Mouse (Mus musculus) hindbrain, embryonic 11.5 days (tissue): Measurements from ENCODE around the gene Kcna2. TPM values are rescaled to one million over a fixed set of nuclear protein-coding genes. Genes with fewer than 3 reads are reported as not detected.

Experiments used
- ATAC-seq: fragments of 200-750 bp; cut with Nextera tagmentation; 2 replicates; pipeline ENCODE4 v1.8.0; 2017; ENCODE audit warnings: mild to moderate bottlenecking, moderate TSS enrichment, moderate library complexity; ENCODE audit not compliant: low FRiP score
- DNase-seq: peaks from one replicate; pipeline ENCODE4 v3.0.0-alpha.2; 2015; ENCODE audit warnings: low spot score
- H3K27ac ChIP-seq: fragments of 300-500 bp; sonication (generic); 2 replicates; pipeline ENCODE4 v1.5.1; 2014; ENCODE audit warnings: mild to moderate bottlenecking, low read depth, low read length
- H3K27me3 ChIP-seq: fragments of 300-500 bp; sonication (generic); 2 replicates; pipeline ENCODE4 v1.6.1; 2014; ENCODE audit warnings: mild to moderate bottlenecking, low read length, moderate library complexity, mixed read lengths; ENCODE audit not compliant: control insufficient read depth, insufficient read depth
- H3K36me3 ChIP-seq: fragments of 300-500 bp; sonication (generic); 2 replicates; pipeline ENCODE4 v1.6.1; 2014; ENCODE audit warnings: mild to moderate bottlenecking, low read length, moderate library complexity, mixed read lengths; ENCODE audit not compliant: control insufficient read depth, insufficient read depth
- H3K4me1 ChIP-seq: fragments of 300-500 bp; sonication (generic); replicated peaks from 2 replicates; pipeline ENCODE4 v1.6.1; 2014; ENCODE audit warnings: low read length, mixed read lengths; ENCODE audit not compliant: control insufficient read depth, insufficient read depth
- H3K4me2 ChIP-seq: fragments of 300-500 bp; sonication (generic); replicated peaks from 2 replicates; pipeline ENCODE4 v1.6.1; 2014; ENCODE audit warnings: mild to moderate bottlenecking, low read depth, low read length
- H3K4me3 ChIP-seq: fragments of 300-500 bp; sonication (generic); 2 replicates; pipeline ENCODE4 v1.5.1; 2014; ENCODE audit warnings: low read depth, low read length
- H3K9ac ChIP-seq: fragments of 300-500 bp; sonication (generic); 2 replicates; pipeline ENCODE4 v1.6.1; 2014; ENCODE audit warnings: low read depth, low read length
- H3K9me3 ChIP-seq: fragments of 300-500 bp; sonication (generic); 2 replicates; pipeline ENCODE4 v1.6.1; 2016; ENCODE audit warnings: low read length; ENCODE audit not compliant: control insufficient read depth
- WGBS: fragments of 180-500 bp; shearing (Covaris S2); extraction: QIAGEN DNeasy Blood & Tissue Kit; methylation state at CpG from one replicate; pipeline ENCODE4 v1.1.7; 2014; 5-methylcytosine and 5-hydroxymethylcytosine counted together
- polyA plus RNA-seq: library from polyadenylated mRNA; unstranded; fragments of >200 nt; fragmentation: Nextera tagmentation; extraction: Ambion mirVana; gene quantifications from 2 replicates; pipeline ENCODE4 v1.2.1, GENCODE M21; 2014

The Kcna2 gene
- polyA plus RNA-seq, 1 experiment from 2014 or later, result 0.32 TPM

GRCm38 (mm10) chr3:107077101-107077500 is 23.8 kb upstream of the Kcna2 start:
- 94% methylated on average over 2 of the region's 2 CpGs for WGBS
- Histone ChIP-seq H3K27ac (no peak overlapping the region), H3K4me3 (no peak overlapping the region), H3K27me3 (no peaks in the 10 kb centered on the region), H3K9ac (no peak overlapping the region), H3K4me1 (no peaks in the 10 kb centered on the region), H3K9me3 (no peaks in the 10 kb centered on the region), H3K4me2 (no peak overlapping the region), H3K36me3 (no peaks in the 10 kb centered on the region)
- DNase-seq (no peak), ATAC-seq (no peak)

DNA sequence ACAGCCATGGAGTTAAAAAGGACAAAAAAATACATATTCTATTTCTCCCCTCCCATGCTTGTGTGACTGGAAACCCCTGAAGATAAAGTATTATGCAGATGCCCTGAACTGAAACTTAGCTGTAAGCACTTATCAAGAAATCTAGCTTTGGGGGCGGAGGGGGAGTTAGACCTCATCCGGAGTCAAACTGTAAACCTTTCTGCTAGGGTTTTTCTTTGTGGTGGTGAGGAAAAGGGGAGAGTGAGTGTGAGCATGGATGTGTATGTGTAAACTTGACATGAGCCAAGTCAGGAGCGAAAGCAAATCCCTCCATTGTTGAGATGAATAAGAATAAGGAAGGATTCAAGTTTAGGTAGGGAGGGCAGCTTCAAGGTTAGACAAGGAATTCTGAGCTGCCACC is 20.1 kb upstream of the Kcna2 start:
- Histone ChIP-seq H3K4me2 (no peak overlapping the region), H3K4me3 (no peak overlapping the region), H3K27me3 (no peaks in the 10 kb centered on the region), H3K9ac (no peak overlapping the region), H3K36me3 (no peaks in the 10 kb centered on the region), H3K27ac (no peak overlapping the region), H3K4me1 (no peaks in the 10 kb centered on the region), H3K9me3 (no peaks in the 10 kb centered on the region)
- no peak for ATAC-seq
- DNase-seq, result no peak
- 89% methylated on average over 3 of the region's 3 CpGs for whole genome bisulfite sequencing

DNA sequence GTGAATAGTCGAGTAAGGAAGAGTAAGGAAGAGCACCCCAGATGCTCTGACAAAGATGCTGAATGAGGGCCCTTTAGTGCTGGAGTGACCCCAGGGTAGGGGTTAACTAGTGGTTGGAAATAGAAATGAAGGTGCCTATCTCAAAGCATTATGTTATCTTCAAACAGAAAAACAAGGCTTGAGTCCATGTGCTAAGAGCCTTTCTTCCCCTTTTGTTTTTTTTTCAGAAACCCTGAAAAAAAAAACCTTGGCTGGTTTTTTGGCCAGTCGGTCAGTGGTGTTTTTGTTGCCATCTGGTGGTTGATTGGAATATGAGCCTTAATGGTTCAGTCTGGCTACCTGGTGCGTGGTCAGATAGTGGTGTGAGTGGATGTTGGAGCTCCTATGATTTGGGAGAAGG is 19.7 kb upstream of the Kcna2 start:
- H3K4me1 ChIP-seq, result no peaks in the 10 kb centered on the region
- DNase-seq (peak; percentile 53), ATAC-seq (0 out of 2 replicates have a peak, but pooled peaks have one; percentile 33)
- no peak overlapping the region for H3K4me2 ChIP-seq
- H3K27ac ChIP-seq, result no peak overlapping the region
- no peaks in the 10 kb centered on the region for H3K9me3 ChIP-seq
- WGBS, result 27% methylated on average over 3 of the region's 3 CpGs
- H3K4me3 ChIP-seq, result no peak overlapping the region
- no peaks in the 10 kb centered on the region for H3K27me3 ChIP-seq
- no peaks in the 10 kb centered on the region for H3K36me3 ChIP-seq
- H3K9ac ChIP-seq, result no peak overlapping the region

GRCm38 (mm10) chr3:107084586-107084985 is 16.4 kb upstream of the Kcna2 start:
- H3K4me2 ChIP-seq, result no peak overlapping the region
- WGBS, result 91% methylated on average over 3 of the region's 3 CpGs
- no peak for ATAC-seq
- no peaks in the 10 kb centered on the region for H3K9me3 ChIP-seq
- DNase-seq, result no peak
- H3K27me3 ChIP-seq, result no peaks in the 10 kb centered on the region
- no peak overlapping the region for H3K4me3 ChIP-seq
- H3K9ac ChIP-seq, result no peak overlapping the region
- H3K4me1 ChIP-seq, result no peaks in the 10 kb centered on the region
- no peaks in the 10 kb centered on the region for H3K36me3 ChIP-seq
- H3K27ac ChIP-seq, result no peak overlapping the region

DNA sequence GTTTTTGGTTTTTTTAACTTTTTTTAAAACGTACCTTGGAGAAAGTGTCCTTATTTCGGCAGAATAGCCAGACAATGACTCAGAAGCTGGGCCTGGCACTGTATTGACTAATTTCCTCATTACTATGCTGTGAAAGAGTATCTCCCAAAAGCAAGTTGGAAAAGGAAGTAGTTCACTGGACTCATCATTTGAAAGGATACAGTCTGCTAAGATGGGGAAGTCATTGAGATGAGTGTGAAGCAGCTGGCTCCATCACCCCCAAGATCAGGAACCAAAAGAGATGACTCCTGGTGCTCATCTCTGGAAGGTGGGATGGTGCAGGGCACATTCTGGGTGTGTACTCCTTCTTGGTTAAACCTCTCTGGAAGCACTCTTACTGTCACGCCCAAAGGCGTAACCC is 13.5 kb upstream of the Kcna2 start:
- DNase-seq (no peak), ATAC-seq (no peak)

DNA sequence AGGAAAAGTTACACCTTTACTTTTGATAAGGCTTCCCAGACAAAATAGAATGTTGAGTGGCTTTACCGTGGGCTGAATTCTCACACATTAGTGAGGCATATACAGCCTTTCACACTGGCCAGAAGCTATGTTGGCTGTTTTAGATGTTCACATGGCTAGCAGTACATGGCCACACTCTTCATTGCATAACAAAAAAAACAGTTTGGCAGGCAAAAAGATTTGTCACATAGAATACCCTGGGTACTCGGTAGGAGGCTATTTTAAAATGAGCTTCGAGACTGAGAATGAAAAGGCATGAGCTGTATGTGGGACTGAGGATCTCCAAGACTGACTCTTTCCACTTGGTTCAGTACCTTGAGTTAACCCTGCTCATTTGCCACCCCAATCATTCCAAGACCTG is 12.1 kb upstream of the Kcna2 start:
- no peaks in the 10 kb centered on the region for H3K9me3 ChIP-seq
- no peak overlapping the region for H3K4me3 ChIP-seq
- H3K27me3 ChIP-seq, result no peaks in the 10 kb centered on the region
- no peak overlapping the region for H3K9ac ChIP-seq
- ATAC-seq (no peak), DNase-seq (no peak)
- WGBS, result 91% methylated on average over 3 of the region's 3 CpGs
- H3K4me2 ChIP-seq, result no peak overlapping the region
- no peaks in the 10 kb centered on the region for H3K36me3 ChIP-seq
- H3K4me1 ChIP-seq, result no peaks in the 10 kb centered on the region
- no peak overlapping the region for H3K27ac ChIP-seq

More for the DNA sequence above, 13.5 kb upstream of the Kcna2 start:
- WGBS, result 91% methylated on average over 4 of the region's 4 CpGs
- H3K9me3 ChIP-seq, result no peaks in the 10 kb centered on the region
- H3K4me1 ChIP-seq, result no peaks in the 10 kb centered on the region
- no peak overlapping the region for H3K4me2 ChIP-seq
- no peak overlapping the region for H3K4me3 ChIP-seq
- H3K9ac ChIP-seq, result no peak overlapping the region
- no peaks in the 10 kb centered on the region for H3K27me3 ChIP-seq
- no peak overlapping the region for H3K27ac ChIP-seq
- H3K36me3 ChIP-seq, result no peaks in the 10 kb centered on the region

DNA sequence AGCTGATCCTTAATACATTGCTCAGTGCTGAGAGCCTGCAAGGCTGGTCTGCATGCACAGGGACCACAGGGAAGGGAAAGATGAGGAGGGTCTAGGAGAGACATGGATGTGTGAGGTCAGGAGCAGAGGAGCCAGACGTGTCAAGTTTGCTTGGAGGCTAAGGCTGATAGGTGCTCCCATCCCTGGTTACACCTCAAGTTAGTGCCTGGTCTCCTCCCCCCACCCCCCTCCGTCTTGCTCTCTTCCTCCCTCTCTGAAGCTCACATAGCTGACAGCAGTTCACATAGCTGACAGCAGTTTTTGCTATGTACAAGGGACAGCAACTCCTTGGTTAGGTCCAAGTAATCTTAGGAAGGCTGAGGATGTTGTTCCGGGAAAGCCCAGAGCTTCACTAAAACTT is 11.5 kb upstream of the Kcna2 start:
- Histone ChIP-seq H3K4me1 (no peaks in the 10 kb centered on the region), H3K9ac (no peak overlapping the region), H3K4me3 (no peak overlapping the region), H3K9me3 (no peaks in the 10 kb centered on the region), H3K27me3 (no peaks in the 10 kb centered on the region), H3K36me3 (no peaks in the 10 kb centered on the region), H3K27ac (no peak overlapping the region), H3K4me2 (no peak overlapping the region)
- DNase-seq (no peak), ATAC-seq (no peak)
- 68% methylated on average over 3 of the region's 3 CpGs for WGBS

- no peak for ATAC-seq
- H3K9ac ChIP-seq, result no peak overlapping the region
- no peaks in the 10 kb centered on the region for H3K4me1 ChIP-seq
- H3K36me3 ChIP-seq, result no peaks in the 10 kb centered on the region
- DNase-seq, result no peak
- H3K4me2 ChIP-seq, result no peak overlapping the region
- no peaks in the 10 kb centered on the region for H3K9me3 ChIP-seq
- 77% methylated on average over 7 of the region's 7 CpGs for WGBS
- no peak overlapping the region for H3K4me3 ChIP-seq
- no peaks in the 10 kb centered on the region for H3K27me3 ChIP-seq
- H3K27ac ChIP-seq, result no peak overlapping the region
Measured at GRCm38 (mm10) chr3:107090001-107090400, 10.9 kb upstream of the Kcna2 start.

- Histone ChIP-seq H3K27me3 (no peaks in the 10 kb centered on the region), H3K4me1 (no peaks in the 10 kb centered on the region), H3K4me2 (no peak overlapping the region), H3K4me3 (no peak overlapping the region), H3K9me3 (no peaks in the 10 kb centered on the region), H3K27ac (no peak overlapping the region), H3K36me3 (no peaks in the 10 kb centered on the region), H3K9ac (no peak overlapping the region)
- no peak for ATAC-seq
- DNase-seq, result no peak
- WGBS, result 73% methylated on average over 11 of the region's 11 CpGs
Measured at GRCm38 (mm10) chr3:107090403-107091150, 10.4 kb upstream of the Kcna2 start.
